Mouse (Mus musculus) ovary, postnatal 36 days (tissue): ENCODE results near the gene Tbc1d22a.
A peak's percentile ranks its signal among the peaks of the same experiment; 100 is the strongest.
"Not testable (repeated sequence)": the region's sequence is repeated elsewhere in the genome, so short reads cannot be mapped to it uniquely, and the experiment has no call there.

Experiments used
- DNase-seq: peaks from one replicate; pipeline ENCODE4 v3.0.0; 2022; ENCODE audit warnings: low spot score, mixed read lengths

The Tbc1d22a gene

GRCm38 (mm10) chr15:86213753-86214548, at the start of gene Tbc1d22a:
Tbc1d22a (plus strand) TSS chr15:86214459.
- DNase-seq = peak; percentile 91

GRCm38 (mm10) chr15:86164718-86165345, 49.4 kb upstream of the Tbc1d22a start:
- no peak for DNase-seq

- DNase-seq = no peak
Measured at GRCm38 (mm10) chr15:86165811-86166590, 48.3 kb upstream of the Tbc1d22a start.

- DNase-seq = no peak
Measured at GRCm38 (mm10) chr15:86167032-86167655, 47.1 kb upstream of the Tbc1d22a start.

GRCm38 (mm10) chr15:86167787-86168504, 46.3 kb upstream of the Tbc1d22a start:
- no peak for DNase-seq

GRCm38 (mm10) chr15:86168505-86168867, 45.8 kb upstream of the Tbc1d22a start:
- DNase-seq = no peak

GRCm38 (mm10) chr15:86168941-86169816, 45.1 kb upstream of the Tbc1d22a start:
- DNase-seq = no peak

- no peak for DNase-seq
Measured at GRCm38 (mm10) chr15:86169817-86170110, 44.5 kb upstream of the Tbc1d22a start.

- no peak for DNase-seq
Measured at GRCm38 (mm10) chr15:86171316-86171715, 42.9 kb upstream of the Tbc1d22a start.

GRCm38 (mm10) chr15:86172124-86172523, 42.1 kb upstream of the Tbc1d22a start:
- no peak for DNase-seq

- no peak for DNase-seq
Measured at GRCm38 (mm10) chr15:86172526-86172925, 41.7 kb upstream of the Tbc1d22a start.

GRCm38 (mm10) chr15:86173136-86173985, 40.9 kb upstream of the Tbc1d22a start:
- DNase-seq = no peak

GRCm38 (mm10) chr15:86175253-86176050, 38.8 kb upstream of the Tbc1d22a start:
- no peak for DNase-seq

- no peak for DNase-seq
Measured at GRCm38 (mm10) chr15:86176166-86176565, 38.1 kb upstream of the Tbc1d22a start.

GRCm38 (mm10) chr15:86176771-86177702, 37.2 kb upstream of the Tbc1d22a start:
- no peak for DNase-seq

- not testable (repeated sequence) for DNase-seq
Measured at GRCm38 (mm10) chr15:86177703-86178251, 36.5 kb upstream of the Tbc1d22a start.

- no peak for DNase-seq
Measured at GRCm38 (mm10) chr15:86178594-86178993, 35.7 kb upstream of the Tbc1d22a start.

GRCm38 (mm10) chr15:86180427-86180826, 33.8 kb upstream of the Tbc1d22a start:
- DNase-seq = no peak
